Mouse (Mus musculus): ENCODE measurements around the gene Rnf130.

Rnf130 gene

DNA sequence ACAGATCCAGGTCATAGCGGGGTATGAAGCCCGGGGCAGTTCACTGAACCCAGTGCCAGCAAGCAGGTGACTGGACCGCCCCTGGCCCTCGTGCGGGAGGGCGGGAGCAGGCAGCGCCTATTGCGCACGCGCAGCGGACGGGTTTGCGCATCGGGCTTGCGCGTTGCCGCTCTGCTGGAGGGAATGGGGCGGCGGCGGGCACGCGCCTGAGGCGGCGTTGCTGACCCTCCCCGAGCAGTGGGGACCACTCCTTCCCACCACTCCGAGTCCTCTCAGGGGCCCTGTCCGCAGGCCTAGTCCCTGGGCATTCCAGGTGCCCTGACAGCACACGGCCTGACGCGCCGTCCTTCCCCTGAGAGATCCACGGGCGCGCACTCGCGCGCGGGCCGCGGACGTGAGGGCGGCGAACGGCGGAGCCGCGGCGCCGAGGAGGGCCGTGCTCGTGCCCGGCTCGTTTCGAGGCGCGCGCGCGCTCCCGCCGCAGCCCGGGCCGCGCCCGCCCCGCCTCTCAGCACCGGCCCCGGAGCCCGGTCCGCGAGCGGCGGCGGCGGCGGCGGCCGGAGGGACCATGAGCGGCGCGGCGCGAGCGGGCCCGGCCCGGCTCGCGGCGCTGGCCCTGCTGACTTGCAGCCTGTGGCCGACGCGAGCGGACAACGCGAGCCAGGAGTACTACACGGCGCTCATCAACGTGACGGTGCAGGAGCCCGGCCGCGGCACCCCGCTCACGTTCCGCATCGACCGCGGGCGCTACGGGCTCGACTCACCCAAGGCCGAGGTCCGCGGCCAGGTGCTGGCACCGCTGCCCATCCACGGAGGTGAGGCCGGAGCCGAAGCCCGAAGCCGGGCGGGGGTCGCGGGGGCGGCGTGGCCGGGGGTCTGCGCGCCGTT lies at the start of gene Rnf130:
TSS of gene Rnf130 (plus strand) at position 514 of the 888 bp plus-strand sequence.
- DNase-seq (ENCODE audit: low spot score): peak; percentile 94

DNA sequence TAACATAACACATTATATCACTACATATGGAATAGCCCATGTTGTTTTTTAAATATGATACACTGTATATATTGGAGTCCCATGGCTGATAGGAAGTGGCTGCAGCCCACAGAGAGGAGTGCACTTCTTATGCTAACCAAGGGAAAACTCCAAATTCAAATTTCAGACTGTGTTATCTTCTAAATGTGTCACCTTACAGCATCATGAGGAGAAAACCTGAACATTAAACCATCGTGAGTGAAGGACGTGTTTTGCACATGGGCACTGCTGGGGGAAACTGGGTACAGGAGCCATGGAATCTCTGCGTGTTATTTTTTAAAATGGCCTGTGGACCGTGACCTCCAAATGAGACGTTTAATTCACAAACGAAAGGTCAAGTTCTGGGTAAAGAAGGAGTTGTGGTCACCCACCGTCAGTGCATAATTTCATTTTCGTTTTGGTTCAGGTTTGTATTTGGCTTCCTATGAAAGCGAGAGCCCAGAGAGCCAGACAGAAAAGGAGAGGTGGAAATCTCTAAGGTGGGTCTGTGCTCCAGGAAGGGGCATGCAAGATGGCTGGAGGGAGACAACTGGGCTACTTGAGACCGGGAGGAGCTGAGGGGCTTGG lies 47.1 kb upstream of the Rnf130 start:
- no peak for DNase-seq (ENCODE audit: low spot score)

- DNase-seq (ENCODE audit: low spot score): no peak
These were observed 46.2 kb upstream of the Rnf130 start for GRCm38 (mm10) chr11:49978935-49979334.

DNA sequence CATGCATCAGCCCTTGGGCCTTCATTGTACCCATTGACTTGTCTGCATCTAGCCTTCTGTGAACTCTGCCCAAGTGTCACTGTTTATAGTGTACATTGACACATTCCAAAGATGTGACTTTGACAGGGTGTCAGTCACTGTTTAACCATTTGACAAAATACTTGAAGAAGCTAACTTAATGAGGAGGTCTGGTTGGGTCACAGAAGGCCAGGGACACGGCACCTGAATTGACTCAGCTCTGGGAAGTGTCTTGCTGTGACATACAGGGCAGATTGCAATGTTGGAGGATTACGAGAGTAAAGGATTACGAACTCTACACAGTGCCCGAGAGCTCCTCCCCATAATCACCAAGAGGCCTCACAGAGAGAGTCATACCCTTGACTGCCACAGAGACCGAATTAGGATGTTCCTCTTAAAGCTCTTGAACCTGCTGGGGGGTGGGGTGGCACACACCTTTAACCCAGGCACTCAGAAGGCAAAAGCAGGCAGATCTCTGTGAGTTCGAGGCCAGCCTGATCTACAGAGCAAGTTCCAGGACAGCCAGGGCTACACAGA lies 44.4 kb upstream of the Rnf130 start:
- no peak for DNase-seq (ENCODE audit: low spot score)

DNA sequence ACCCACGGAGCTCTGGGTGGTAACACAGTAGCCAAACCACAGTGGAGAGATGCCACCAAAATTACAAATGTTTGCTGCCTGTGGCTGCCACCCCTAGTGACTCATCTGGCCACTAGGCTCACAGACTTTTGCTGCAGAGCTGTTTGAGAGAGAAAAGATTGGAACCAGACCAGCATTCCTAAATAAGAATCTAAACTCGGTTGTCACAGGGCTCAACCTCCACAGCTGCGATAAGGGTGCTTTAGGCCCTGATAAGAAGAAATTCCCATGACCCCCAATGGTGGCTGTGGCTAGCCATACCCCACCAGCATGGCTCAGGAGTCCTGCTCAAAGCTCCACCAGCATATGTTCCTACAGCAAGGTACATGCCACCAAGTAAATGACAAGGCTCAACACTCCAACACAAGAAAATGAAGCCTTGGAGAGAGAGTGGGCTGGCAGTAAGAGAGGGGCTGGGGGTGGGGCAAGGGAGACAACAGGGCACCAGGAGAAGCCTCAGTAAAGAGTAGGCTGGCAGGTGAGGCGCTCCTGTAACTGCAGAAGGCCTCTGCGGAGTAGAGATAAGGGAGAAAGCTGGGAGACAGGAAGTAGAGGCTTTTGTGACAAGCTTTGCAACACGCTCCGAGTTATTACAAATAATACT lies 43.7 kb upstream of the Rnf130 start:
- no peak for DNase-seq (ENCODE audit: low spot score)

- no peak for DNase-seq (ENCODE audit: low spot score)
These were observed 43.1 kb upstream of the Rnf130 start for GRCm38 (mm10) chr11:49982094-49982493.

DNA sequence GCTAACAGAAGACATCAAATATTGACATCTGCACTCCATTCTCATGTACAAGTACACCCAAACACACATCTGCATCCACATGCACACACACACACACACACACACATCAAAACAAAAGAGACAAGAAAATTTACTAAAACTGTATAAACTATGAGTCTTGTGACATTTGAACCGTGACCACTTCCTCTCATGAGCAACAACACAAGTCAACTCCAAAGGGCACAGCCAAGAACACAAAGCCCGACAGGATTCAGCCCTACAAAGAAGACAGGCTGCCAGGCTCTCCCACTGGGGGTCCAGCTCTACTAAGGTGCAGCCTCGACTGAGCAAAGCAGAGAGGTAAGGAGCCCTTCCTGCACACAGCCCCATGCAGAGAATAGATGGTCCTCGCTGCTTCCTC lies 42.3 kb upstream of the Rnf130 start:
- no peak for DNase-seq (ENCODE audit: low spot score)

DNA sequence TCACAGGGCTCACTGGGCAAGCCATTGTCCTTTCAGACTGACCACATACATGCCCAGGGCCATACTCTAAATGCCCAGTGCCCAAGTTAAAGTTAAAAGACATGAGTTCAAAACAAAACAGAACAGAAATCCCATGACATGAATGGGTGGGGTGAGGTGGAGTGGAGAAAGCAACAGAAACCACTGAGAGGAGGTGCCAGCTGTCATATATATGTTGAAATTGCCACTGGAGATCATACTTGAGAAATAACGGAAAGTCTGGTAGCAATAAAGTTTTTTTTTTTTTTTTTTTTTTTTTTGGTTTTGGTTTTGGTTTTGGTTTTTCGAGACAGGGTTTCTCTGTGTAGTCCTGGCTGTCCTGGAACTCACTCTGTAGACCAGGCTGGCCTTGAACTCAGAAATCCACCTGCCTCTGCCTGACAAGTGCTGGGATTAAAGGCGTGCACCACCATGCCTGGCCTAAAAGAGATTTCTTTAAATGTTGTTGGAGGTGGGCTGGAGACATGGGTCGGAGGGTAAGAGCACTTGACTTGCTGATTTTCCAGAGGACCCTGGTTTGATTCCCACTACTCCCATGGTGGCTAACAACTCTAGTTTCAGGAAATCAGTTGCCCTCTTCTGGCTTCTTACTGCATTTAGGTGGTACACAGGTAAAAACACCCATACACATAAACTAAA lies 41.1 kb upstream of the Rnf130 start:
- no peak for DNase-seq (ENCODE audit: low spot score)

DNA sequence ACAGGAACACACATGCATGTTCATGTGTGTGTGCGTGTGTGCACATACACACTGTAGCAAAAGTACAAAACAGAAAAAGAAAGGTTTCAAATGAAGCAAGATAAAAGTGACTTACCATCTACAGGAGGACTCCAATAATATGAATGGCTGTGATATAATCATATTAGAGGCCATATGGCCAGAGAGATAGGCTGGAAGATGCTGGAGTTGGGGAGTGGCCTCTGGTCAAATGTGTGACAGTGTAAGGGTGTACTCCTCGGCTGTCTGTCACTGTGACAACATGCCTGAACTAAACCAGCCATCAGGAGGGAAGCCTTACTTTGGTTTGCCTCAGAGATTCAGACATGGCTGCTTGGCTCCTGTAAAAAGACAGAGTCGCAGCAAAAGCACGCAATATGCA lies 40.1 kb upstream of the Rnf130 start:
- no peak for DNase-seq (ENCODE audit: low spot score)

DNA sequence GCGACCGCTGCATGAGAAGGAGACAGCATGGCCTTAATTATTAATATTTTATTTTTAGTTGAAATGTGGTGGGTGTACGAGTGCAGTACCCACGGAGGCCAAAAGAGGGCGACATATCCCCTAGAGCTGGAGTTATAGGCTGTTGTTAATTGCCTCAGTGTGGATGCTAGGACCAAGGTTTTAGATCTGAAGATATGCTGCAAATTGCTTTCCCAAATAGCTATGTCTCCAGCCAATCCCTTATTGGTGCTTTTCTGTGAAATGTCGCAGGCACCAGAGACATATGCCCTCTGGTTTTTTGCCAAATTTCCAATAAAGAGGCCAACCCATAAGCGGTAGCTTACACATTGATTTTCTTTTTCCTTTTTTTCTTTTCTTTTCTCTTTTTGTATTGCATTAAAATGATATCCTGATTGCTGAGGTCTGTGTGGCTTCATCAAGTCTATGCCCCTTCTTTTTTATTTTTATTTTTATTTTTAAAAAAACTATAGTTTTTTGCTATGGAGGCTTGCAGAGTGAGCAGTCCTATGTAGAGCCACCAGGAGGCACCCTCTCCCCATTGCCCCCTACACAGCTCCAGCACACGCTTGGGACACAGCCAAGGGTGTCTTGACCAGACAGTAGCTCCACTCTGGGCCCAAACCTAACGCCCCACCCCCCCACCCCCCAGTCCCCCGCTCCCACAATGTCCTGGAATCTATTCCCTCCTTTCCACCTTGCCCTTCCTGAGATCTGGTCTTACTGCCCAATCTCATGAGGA lies 38.7 kb upstream of the Rnf130 start:
- peak; percentile 56 for DNase-seq (ENCODE audit: low spot score)

GRCm38 (mm10) chr11:49994536-49994935 lies 30.6 kb upstream of the Rnf130 start:
- no peak for DNase-seq (ENCODE audit: low spot score)

GRCm38 (mm10) chr11:49996398-49996797 lies 28.7 kb upstream of the Rnf130 start:
- DNase-seq (ENCODE audit: low spot score): no peak

GRCm38 (mm10) chr11:49997321-49997720 lies 27.8 kb upstream of the Rnf130 start:
- DNase-seq (ENCODE audit: low spot score): no peak

- DNase-seq (ENCODE audit: low spot score): no peak
These were observed 22.3 kb upstream of the Rnf130 start for GRCm38 (mm10) chr11:50002853-50003252.

GRCm38 (mm10) chr11:50007776-50008175 lies 17.4 kb upstream of the Rnf130 start:
- DNase-seq (ENCODE audit: low spot score): no peak

GRCm38 (mm10) chr11:50008231-50008630 lies 16.9 kb upstream of the Rnf130 start:
- no peak for DNase-seq (ENCODE audit: low spot score)

DNA sequence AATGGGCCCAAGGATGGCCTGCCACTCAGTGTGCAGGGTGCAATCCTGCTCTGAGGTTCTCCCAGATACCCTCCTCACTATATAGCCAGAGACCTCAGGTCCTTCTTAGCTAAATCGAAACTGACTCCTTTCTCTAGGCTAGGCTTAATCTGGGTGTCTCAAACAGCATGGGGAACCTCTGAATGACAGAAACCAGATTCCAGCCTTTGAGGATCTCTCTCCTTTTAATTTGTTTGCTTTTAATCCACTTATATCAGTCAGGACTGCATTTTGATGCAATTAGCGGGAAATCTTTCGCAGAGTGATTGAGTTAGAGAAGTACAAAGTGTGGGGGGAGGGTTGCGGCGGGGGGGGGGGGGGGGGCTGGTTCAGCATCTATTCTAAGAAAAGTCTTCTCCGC lies 12.1 kb upstream of the Rnf130 start:
- no peak for DNase-seq (ENCODE audit: low spot score)

DNA sequence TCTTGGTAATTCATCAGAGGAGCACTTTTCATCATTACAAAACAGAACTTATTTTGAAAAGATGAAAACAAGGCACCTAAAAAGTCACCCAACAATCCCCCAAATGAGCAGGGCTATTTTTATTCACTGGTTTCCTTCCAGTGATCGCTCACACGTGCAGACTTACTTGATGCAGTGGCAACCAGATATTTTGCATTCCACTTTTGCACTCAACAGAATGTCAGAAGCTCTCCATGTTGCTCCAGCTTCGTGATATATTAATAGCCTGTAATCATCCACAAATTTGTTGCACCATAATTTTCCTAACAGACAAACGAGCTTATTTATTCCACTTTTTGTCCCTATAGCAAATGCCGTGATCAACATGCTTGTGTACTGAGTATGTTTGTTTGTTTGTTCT lies 8.6 kb upstream of the Rnf130 start:
- no peak for DNase-seq (ENCODE audit: low spot score)

DNA sequence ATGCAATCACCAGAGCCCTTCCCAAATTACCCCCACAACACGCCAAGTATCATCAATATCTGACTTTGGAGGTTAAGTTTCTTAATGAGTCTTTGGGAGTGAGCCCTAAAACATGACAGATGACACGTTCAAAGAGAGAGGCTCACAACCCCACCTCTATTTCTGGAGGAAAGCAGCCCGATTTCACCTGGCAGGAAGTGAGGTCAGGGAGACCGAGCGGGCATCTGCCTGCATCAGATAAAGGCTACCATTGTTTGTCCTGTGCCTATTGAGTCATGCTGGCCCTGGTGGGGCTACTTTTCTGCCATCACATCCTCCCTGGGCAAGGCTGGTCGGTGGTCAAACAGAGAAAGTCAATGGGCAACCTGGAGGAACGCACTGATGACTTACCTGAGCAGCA lies 7.6 kb upstream of the Rnf130 start:
- DNase-seq (ENCODE audit: low spot score): no peak

GRCm38 (mm10) chr11:50018848-50019247 lies 6.3 kb upstream of the Rnf130 start:
- DNase-seq (ENCODE audit: low spot score): no peak

- DNase-seq (ENCODE audit: low spot score): no peak
These were observed 3.1 kb upstream of the Rnf130 start for GRCm38 (mm10) chr11:50022085-50022484.

Measured in urinary bladder, postnatal 14 days (tissue).